Mouse (Mus musculus) small intestine, adult 2 months (tissue): ENCODE data around the gene Mfsd4b2.

Experiments
- CTCF ChIP-seq: fragments of 200-500 bp; IDR thresholded peaks from 2 replicates; pipeline ENCODE4 v1.5.1; 2012; ENCODE audit warnings: low read depth, mild to moderate bottlenecking, control low read depth, inconsistent platforms, low read length, moderate library complexity, mixed read lengths; ENCODE audit not compliant: insufficient replicate concordance, insufficient read length; ENCODE audit errors: extremely low read depth
- POLR2A ChIP-seq: fragments of 200-500 bp; IDR thresholded peaks from 2 replicates; pipeline ENCODE4 v1.6.1; 2012; ENCODE audit warnings: low read depth, mild to moderate bottlenecking, control low read depth, inconsistent platforms, low read length, moderate library complexity

DNA sequence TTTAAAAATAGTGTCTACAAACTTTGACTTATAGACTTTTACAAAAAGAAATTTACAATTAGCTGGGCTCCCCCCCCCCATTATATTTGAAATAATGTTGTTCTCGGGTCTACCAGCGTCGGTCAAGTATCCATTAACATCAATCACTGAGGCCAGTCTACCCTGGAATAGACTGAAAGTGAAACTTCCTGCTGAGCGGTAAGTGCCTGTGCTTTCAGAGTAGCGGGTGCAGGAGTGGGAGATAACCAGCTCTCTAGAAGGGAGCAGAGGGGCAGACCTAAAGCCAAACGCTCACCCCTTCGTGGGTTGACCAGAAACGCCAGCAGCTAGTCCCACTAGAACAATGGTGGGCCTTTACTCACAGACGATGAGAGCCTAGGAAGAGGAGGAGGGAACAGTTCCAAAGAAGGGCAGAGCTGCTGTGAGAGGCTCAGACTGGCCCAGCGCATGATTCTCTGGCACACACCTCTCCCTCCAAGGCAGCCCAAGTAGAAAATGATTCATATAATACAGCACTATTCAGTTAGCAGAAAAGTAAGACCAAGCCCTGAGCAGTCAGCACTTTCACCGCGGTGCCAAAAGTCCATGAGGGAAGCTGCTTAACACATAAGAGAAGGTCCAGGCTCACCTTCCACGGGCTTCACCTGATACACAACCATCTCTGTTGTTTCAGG, 17.8 kb downstream of the Mfsd4b2 start:
- no peak for TF ChIP-seq CTCF
- TF ChIP-seq POLR2A = no peak
